Mouse (Mus musculus) thymus, postnatal 10 days (tissue): Measurements from ENCODE around the gene Cpt1c.

Experiments used
- DNase-seq, 2 experiments: peaks; one replicate each; pipeline ENCODE4 v3.0.0; 2021; ENCODE audit warnings: low spot score in 2 of 2

Gene Cpt1c

GRCm38 (mm10) chr7:44999753-45000152 is 25.1 kb upstream of the Cpt1c start:
- DNase-seq, result no peak

- DNase-seq, result peak in 1 of 2 experiments; percentile 29
These were observed 23.9 kb upstream of the Cpt1c start, which contains the start of gene Bcl2l12 for GRCm38 (mm10) chr7:44998501-44998955. TSS of gene Bcl2l12 (minus strand) at chr7:44998712.

GRCm38 (mm10) chr7:44997940-44998428 is 23.3 kb upstream of the Cpt1c start:
- no peak for DNase-seq

GRCm38 (mm10) chr7:44997231-44997939 is 22.7 kb upstream of the Cpt1c start, which contains the start of gene Irf3:
TSS of gene Irf3 (plus strand) at chr7:44997648.
- peak; percentile 95 to 98 for DNase-seq

GRCm38 (mm10) chr7:44996672-44997071 is 22.0 kb upstream of the Cpt1c start:
- peak in 1 of 2 experiments; percentile 37 for DNase-seq

GRCm38 (mm10) chr7:44986879-44987718 is 12.4 kb upstream of the Cpt1c start:
- peak in 1 of 2 experiments; percentile 27 for DNase-seq

GRCm38 (mm10) chr7:44986192-44986878 is 11.7 kb upstream of the Cpt1c start, which contains the start of gene Prmt1:
TSS of gene Prmt1 (minus strand) at chr7:44986568.
- DNase-seq, result peak; percentile 93 to 99

GRCm38 (mm10) chr7:44985595-44986191 is 11.0 kb upstream of the Cpt1c start:
- peak; percentile 50 to 63 for DNase-seq

GRCm38 (mm10) chr7:44984833-44985164 is 10.1 kb upstream of the Cpt1c start:
- DNase-seq, result no peak

- DNase-seq, result no peak
These were observed 9.5 kb upstream of the Cpt1c start for GRCm38 (mm10) chr7:44983944-44984832.

- DNase-seq, result peak; percentile 77 to 92
These were observed 8.4 kb upstream of the Cpt1c start for GRCm38 (mm10) chr7:44983085-44983484.

GRCm38 (mm10) chr7:44981539-44981938 is 6.9 kb upstream of the Cpt1c start:
- no peak for DNase-seq

- DNase-seq, result no peak
These were observed 3.6 kb upstream of the Cpt1c start for GRCm38 (mm10) chr7:44978300-44978699.

GRCm38 (mm10) chr7:44975117-44975419 is 417 bp upstream of the Cpt1c start:
- DNase-seq, result no peak

GRCm38 (mm10) chr7:44973415-44974130 is 1.1 kb downstream of the Cpt1c start:
- DNase-seq, result no peak

GRCm38 (mm10) chr7:44971142-44971541 is 3.5 kb downstream of the Cpt1c start:
- DNase-seq, result no peak

GRCm38 (mm10) chr7:44970231-44970691 is 4.4 kb downstream of the Cpt1c start:
- peak; percentile 63 to 72 for DNase-seq

- DNase-seq, result no peak
These were observed 8.0 kb downstream of the Cpt1c start for GRCm38 (mm10) chr7:44966638-44967037.

- DNase-seq, result no peak
These were observed 8.7 kb downstream of the Cpt1c start for GRCm38 (mm10) chr7:44965975-44966374.

- no peak for DNase-seq
These were observed 9.7 kb downstream of the Cpt1c start for GRCm38 (mm10) chr7:44964990-44965389.
